Mouse (Mus musculus): Measurements from ENCODE around the gene Ddr2.

- TF ChIP-seq CTCF (IDR thresholded peaks at IDR 0.05; ENCODE audit: control insufficient read depth, insufficient read depth, low read length) (no peak), POLR2A (IDR thresholded peaks at IDR 0.05; ENCODE audit: borderline replicate concordance, control insufficient read depth, low read depth, low read length) (no peak)
These were observed 78.9 kb downstream of the Ddr2 start for GRCm38 (mm10) chr1:170031656-170032055.
